Mouse (Mus musculus): ENCODE results near the gene Ppp2ca.
A peak's percentile ranks its signal among the peaks of the same experiment; 100 is the strongest.
"Not testable (repeated sequence)": the region's sequence is repeated elsewhere in the genome, so short reads cannot be mapped to it uniquely, and the experiment has no call there.

Gene Ppp2ca

GRCm38 (mm10) chr11:52097016-52097415 is 1.5 kb upstream of the Ppp2ca start:
- DNase-seq, result no peak

DNA sequence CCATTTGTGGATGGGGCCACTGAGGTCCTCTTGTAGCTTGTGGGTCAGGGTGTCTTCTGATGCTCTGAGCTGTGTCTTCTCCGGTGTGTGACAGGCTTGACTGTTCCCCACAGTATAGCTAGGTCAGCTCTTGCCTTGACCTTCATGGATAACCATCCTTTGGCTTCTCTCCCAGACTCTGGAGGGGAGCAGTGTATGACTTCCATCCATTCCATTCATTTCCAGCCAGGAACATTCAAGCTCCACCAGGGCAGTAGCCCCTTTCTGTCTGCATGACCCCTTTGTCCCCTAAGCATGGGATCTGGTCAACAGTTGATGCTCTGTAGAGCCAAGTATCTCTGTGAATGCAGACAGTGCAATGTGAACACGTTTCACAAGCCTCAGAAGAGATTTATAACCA is 885 bp upstream of the Ppp2ca start:
- no peak for DNase-seq

- peak; percentile 94 for DNase-seq
These were observed 715 bp downstream of the Ppp2ca start for GRCm38 (mm10) chr11:52099031-52099761.

GRCm38 (mm10) chr11:52099771-52100219 is 1.3 kb downstream of the Ppp2ca start:
- DNase-seq, result no peak

GRCm38 (mm10) chr11:52102977-52103376 is 4.5 kb downstream of the Ppp2ca start:
- no peak for DNase-seq

- no peak for DNase-seq
These were observed 7.0 kb downstream of the Ppp2ca start for GRCm38 (mm10) chr11:52105503-52105902.

GRCm38 (mm10) chr11:52106037-52106436 is 7.6 kb downstream of the Ppp2ca start:
- DNase-seq, result no peak

DNA sequence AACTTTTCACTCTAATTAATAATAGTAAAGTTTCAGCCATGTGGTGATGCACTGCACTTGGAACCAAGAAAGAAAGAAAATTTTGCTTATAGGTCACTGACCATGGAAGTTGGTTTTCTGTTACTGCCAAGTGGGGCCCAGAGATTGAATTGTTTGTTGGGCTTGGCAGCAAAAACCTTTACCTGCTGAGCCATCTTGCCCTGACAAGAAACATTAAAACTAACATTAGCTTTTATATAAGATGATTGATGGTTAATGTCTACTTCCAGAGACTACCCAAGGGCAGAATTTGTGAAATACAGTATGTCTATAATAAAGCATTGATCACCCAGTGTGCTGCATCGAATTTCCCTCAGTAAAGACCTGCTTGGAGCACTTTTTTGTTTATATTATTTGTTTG is 8.0 kb downstream of the Ppp2ca start:
- no peak for DNase-seq

GRCm38 (mm10) chr11:52108796-52109195 is 10.3 kb downstream of the Ppp2ca start:
- DNase-seq, result no peak

- no peak for DNase-seq
These were observed 10.9 kb downstream of the Ppp2ca start for GRCm38 (mm10) chr11:52109421-52109820.

DNA sequence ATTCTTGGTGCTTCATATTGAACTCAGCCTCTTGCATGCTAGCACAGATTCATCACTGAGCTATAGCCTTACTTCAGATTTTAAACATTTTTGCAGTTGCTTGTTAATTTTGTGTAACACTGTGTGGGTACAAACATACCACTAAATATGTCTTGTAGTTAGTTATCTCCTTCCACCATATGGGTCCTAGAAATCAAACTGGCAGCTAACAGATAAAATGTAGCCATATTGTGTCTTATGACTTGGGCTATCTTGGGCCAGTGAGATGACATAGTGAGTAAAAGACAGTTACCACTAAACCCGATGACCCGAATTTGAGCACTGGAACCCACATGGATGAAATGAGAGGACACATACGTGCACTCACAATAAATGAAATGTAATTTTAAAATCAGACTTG is 17.0 kb downstream of the Ppp2ca start:
- DNase-seq, result no peak

- DNase-seq, result not testable (repeated sequence)
These were observed 17.6 kb downstream of the Ppp2ca start for GRCm38 (mm10) chr11:52116117-52116516.

GRCm38 (mm10) chr11:52117156-52117555 is 18.7 kb downstream of the Ppp2ca start:
- no peak for DNase-seq

DNA sequence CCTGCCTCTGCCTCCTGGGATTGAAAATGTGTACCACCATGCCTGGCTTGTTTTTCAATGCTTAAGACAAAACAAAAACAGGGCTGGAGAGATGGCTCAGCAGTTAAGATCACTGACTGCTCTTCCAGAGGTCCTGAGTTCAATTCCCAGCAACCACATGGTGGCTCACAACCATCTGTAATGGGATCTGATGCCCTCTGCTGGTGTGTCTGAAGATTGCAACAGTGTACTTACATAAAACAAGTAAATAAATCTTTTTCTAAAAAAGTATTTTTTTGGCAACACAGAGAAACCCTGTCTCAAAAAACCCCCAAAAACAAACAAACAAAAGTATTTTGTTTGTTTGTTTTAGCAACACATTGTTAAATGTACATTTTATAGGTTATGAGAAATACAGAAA is 21.9 kb downstream of the Ppp2ca start:
- not testable (repeated sequence) for DNase-seq

- DNase-seq, result no peak
These were observed 23.6 kb downstream of the Ppp2ca start for GRCm38 (mm10) chr11:52122045-52122444.

DNA sequence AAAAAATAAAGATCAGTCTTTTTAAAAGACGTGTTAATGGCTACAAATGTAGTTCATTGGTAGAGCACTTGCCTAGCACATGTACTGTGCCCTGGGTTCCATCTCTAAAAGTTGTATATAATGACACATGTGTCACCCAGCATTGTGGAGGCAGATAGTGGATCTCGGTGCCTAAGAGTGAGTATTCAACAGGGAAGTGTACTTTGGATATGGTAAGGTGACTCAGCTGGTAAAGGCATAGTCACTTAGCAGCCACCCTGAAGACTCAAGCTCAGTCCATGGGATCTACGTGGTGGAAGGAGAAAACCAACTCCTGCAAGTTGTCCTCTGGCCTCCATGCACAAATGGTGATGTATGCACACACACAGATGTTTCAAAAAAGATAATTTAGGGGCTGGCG is 26.0 kb downstream of the Ppp2ca start:
- no peak for DNase-seq

- no peak for DNase-seq
These were observed 28.7 kb downstream of the Ppp2ca start for GRCm38 (mm10) chr11:52127169-52127568.

GRCm38 (mm10) chr11:52127760-52128159 is 29.3 kb downstream of the Ppp2ca start:
- no peak for DNase-seq

DNA sequence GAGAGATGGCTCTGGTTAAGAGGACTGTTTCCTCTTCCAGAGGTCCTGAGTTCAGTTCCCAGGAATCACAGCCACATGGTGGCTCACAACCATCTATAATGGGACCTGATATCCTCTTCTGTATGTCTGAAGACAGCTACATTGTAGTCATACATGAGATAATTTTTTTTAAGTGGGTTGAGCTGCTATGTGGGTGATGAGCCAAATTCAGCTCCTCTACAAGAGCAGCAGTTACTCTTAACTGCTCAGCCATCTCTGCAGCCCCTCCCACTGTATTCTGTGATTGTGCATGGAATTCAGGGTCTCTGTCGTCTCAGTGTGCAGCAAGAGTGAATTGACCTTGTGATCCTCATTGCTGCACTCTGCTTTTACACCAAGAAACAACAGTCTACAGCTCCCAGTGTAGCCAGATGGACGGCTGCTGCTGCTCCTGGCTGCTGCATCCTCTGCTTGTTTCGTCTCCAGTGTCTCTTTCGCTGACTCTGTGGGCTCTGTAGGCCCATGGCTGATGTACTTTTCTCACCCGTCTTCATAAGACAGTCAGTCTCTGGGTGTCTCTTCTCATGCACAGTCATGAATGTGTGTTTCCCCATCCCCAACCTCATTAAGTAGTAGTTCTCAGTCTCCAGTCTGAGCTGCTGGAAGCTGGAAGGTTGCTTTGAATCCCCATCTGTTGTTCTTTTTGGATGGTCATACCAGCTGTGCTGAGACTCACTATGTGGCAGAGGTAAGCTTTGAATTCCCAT is 30.0 kb downstream of the Ppp2ca start:
- no peak for DNase-seq

DNA sequence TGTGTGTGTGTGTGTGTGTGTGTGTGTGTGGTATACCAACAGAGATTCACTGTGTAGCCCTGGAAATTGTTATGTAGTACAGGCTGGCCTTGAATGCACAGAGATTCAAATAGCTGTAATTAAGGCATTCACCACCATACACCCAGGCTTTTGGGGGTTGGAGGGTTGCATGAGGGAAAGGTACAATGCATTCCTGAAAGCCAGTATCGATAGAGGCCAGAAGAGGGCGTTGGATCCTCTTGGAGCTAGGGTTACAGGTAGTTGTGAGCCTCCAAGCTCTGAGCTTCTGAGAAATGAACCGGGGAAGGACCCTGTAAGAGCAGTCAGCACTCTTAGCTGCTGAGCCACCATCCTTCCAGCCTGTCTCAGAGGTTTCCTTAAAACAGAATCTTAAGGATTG is 30.7 kb downstream of the Ppp2ca start:
- no peak for DNase-seq

DNA sequence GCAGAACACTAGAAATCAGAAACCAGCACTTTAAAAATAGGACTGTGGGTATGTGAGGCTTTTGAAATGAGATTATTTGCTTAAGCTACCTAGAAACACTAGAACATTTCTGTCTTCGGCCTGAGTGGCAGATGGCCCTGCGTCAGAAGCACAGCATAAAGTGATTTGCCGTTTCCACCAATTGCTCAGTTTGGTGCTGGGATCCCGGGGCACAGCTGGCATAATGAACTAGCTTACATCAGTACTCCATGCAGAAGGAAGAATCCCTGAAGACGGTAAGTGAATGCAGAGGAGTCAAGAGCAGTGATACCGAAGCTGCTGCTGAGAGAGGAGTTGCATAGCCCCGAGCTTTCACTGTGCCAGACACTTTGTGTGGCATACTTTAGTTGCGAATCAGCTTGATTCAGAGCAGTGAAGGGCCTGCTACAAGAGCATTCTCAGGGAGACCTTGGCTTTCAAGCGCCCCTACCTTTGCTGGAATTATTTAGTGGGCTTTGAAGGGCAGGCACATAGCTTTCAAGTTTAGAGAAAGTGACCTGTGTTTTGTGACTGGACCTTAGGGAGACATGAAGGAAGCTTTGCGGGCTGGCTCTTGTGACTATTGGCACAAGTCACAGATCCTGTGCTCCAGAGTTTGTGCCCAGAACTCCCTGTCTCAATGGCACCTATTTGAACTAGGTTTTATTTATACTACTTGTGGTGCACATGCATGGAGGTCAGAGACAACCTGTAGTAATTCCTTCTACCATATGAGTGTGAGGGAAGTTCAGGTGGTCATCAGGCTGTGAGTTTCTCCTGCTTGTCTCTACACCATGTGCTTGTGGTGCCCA is 31.4 kb downstream of the Ppp2ca start:
- DNase-seq, result no peak

DNA sequence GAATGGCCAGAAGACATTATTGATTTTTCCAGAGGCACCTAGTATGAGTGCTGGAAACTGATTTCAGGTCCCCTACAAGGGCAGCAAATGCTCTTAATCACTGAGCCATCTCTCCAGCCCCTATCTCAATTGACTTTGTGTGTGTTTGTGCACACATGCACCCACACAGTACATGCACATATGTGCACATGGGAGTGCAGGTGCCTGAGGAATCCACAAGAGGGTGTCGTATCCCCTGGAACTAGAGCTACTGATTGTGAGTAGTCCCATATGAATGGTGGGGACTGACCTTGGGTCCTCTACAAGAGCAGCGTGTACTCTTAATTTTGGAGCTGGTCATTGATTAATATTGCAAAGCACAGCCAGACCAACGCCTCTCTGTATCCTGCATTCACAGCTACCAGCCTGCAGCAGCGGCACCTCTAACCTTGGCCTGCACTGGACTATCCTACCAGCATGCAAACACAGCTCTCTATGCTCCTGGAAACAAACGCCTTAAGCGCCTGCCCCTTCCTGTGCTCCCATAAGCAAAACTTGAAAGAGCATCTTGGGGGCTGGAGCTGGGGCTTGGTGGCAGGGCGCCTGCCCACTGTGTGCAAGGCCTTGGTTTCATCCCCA is 32.1 kb downstream of the Ppp2ca start:
- DNase-seq, result no peak

- DNase-seq, result peak; percentile 60
These were observed 45.2 kb downstream of the Ppp2ca start for GRCm38 (mm10) chr11:52143675-52144074.

Data from embryo, embryonic 11 days (tissue).